Mouse (Mus musculus): ENCODE data around the gene Nek7.

Nek7 gene

GRCm38 (mm10) chr1:138619996-138620461, at the start of gene Nek7:
Gene Nek7 (minus strand): TSS chr1:138620141.
- DNase-seq (ENCODE audit: low spot score in 2 of 2): peak in 1 of 2 experiments; percentile 22

DNA sequence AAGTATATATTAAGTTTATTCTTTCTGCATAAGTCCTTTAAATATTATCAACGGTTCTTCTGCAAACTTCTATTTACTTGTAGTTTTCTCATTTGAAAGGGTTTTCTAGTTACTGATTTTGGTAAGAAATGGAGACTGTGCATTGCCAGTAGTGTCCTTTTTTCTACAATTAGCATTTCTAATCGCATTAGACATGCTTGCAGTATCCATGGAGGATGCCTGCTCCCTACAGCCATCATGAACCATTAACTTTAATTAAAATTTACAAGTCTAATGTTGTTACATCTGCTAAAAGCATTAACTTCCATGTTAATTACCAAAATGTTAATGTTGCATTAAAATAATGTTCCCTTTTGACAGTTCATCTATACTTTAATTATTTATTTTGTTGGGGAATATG, 42.4 kb upstream of the Nek7 start:
- DNase-seq (ENCODE audit: low spot score in 2 of 2): no peak

DNA sequence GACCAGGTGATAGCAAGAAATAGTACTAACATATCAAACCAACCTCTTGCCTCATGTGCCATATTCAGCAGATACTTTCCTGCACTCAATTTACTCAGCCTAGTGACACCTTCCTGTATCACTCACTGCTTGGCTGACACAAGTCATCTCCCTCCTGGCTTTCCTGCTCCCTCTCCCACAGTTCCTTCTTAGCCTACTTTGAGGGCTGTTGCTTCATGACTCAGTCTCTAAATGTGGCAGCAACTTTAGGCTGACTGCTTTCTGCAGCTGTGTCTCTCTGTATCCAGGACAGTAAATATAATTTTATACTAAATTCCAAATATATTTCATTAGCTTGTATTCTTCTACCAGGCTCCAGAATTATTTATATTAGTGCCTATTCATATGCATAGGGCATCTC, 34.3 kb upstream of the Nek7 start:
- no peak for DNase-seq (ENCODE audit: low spot score in 2 of 2)

DNA sequence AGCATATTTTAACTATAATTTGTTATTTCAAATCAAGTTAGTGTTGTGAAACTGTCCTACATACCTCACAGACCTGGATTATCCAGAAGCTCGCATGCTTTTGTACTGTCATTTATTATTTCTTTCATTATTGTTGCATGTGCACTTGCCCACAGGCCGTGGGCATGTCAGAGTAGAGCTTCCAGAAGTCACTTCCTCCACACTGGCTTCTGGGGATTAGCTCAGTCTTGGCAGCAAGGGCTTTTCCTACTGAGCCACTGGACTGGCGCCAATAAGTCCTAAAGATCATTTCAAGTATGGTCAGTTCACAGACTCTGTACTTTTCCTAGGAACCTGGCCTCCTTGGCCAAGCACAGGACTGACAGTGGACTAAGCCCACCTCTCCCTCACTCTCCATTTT, 25.1 kb upstream of the Nek7 start:
- peak; percentile 24 to 59 for DNase-seq (ENCODE audit: low spot score in 2 of 2)

DNA sequence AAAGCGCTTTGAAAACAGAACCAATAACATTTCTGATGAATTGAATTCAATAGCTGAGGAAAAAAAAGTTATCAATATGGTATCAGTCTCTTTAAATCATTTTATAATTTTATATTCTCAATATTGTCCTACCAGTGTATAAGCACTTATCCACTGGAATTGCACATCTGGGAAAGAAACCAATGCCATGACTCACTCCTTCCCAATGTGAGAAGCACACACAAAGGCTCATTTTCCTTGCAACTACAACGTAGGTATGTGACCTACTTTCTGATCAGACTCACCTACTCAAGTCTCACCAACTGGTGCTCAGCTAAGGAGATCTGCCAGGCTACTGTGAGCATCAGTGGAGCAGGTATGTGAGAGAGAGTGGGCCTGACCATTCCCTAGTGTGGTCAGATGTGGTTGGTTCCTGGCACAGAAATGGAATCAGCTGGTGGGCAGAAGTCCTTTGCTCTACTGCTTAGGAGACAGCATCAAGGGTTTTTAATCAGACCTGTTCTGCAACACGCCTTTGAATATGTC, 23.4 kb upstream of the Nek7 start:
- no peak for DNase-seq (ENCODE audit: low spot score in 2 of 2)

DNA sequence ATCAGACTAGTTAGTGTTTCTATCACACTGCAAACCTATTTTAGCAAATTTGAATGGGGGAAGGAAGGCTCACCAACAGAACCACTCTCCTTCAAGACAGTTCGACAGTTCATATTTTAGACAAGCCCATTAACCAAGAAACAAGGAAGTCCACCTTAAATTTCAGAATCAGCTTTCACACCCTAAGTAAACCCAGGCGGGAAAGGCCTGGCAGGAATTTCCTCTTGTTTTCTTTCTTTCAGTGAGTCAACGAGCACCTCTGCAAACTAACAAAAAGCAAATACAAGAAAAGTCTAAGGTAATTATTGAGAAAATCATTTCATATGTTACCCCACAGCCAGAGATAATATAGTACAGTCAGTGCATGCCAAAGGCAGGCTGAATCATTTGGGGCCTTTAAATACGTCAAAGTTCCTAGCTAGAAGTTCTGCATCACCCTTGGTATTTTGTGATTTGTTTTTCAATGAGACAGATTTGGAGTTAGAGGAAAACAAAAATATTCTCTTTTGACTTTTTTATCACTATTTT, 21.1 kb upstream of the Nek7 start:
- DNase-seq (ENCODE audit: low spot score in 2 of 2): no peak

GRCm38 (mm10) chr1:138637850-138638249, 17.9 kb upstream of the Nek7 start:
- no peak for DNase-seq (ENCODE audit: low spot score in 2 of 2)

GRCm38 (mm10) chr1:138634561-138634960, 14.6 kb upstream of the Nek7 start:
- DNase-seq (ENCODE audit: low spot score in 2 of 2): no peak

GRCm38 (mm10) chr1:138628919-138629318, 9.0 kb upstream of the Nek7 start:
- DNase-seq (ENCODE audit: low spot score in 2 of 2): no peak

DNA sequence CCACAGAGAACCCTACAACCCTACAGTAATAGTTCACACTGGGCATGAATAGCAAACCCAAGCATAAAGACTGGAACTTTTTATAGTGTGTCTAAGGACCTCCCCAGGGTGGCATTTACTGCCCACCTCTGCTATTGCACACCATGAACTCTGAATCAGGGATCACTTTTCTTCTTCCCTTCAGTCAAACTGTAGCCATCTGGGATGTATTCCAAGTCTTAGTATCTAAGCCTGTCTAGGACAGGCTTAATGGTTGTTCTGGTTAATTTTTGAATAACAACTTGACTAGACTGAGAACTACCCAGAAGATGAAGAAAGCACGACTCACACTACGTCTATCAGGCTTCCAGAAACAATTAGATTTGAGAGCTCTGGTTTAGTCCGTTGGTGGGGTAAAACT, 8.5 kb upstream of the Nek7 start:
- no peak for DNase-seq (ENCODE audit: low spot score in 2 of 2)

DNA sequence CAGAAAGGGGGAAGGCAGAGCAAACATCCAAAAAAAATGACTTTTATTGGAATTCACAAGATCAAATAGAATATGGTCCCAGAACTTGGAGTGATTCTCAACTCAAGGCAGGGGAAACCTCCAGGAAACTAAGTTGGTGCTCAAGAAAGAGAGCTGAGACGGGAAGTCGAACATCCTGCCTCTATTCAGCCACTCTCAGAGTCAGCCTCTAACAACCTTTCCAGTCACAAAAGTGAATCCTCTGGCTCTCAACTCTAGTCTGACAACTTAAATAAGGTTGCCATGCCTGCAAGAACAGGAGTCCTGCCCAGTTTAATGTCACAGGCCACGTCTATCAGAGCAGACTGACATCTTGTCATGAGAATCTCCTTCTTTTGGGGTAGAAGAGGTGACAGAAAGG, 7.9 kb upstream of the Nek7 start:
- DNase-seq (ENCODE audit: low spot score in 2 of 2): no peak

- no peak for DNase-seq (ENCODE audit: low spot score in 2 of 2)
Observed at GRCm38 (mm10) chr1:138626288-138626687, 6.3 kb upstream of the Nek7 start.

- DNase-seq (ENCODE audit: low spot score in 2 of 2): no peak
Observed at GRCm38 (mm10) chr1:138623870-138624269, 3.9 kb upstream of the Nek7 start.

DNA sequence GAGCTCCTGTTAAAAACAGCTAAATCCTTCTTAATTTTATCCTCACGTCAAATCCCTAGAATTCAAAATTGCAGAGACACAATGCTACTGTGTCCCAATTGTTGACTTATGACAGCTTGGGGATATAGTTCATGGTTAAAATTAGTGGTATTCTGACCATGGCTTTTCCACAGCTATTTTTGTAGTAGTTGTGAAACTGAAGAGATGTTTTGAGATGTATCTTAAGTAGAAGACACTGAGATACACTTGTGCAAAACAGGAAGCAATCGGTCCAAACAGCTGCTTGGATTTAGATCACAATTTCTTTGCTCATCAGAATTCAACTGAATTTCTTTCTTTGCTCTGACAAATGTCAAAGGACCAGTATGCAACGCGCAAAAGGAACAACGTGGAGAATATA, 2.9 kb upstream of the Nek7 start:
- no peak for DNase-seq (ENCODE audit: low spot score in 2 of 2)

DNA sequence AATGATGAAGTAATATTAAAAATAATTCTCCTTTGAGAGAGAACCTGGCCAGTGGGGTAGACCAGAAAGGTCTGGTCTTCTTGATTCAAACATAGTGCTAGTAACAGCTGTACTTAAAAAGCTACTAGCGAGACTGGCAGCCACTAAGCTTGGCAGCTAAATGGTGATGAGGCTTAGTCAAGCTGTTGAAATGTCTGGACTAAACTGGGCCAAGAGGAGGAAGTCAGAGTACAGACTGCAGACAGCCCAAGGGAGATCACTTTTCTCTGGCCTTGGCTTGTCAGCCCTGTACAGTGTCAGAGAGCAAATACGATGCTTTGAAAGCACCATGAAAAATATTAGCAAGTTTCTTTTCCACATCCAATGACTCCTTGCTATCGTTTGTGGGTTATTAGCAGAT, 2.5 kb upstream of the Nek7 start:
- no peak for DNase-seq (ENCODE audit: low spot score in 2 of 2)

GRCm38 (mm10) chr1:138619114-138619971, 598 bp downstream of the Nek7 start:
- DNase-seq (ENCODE audit: low spot score in 2 of 2): peak; percentile 97

DNA sequence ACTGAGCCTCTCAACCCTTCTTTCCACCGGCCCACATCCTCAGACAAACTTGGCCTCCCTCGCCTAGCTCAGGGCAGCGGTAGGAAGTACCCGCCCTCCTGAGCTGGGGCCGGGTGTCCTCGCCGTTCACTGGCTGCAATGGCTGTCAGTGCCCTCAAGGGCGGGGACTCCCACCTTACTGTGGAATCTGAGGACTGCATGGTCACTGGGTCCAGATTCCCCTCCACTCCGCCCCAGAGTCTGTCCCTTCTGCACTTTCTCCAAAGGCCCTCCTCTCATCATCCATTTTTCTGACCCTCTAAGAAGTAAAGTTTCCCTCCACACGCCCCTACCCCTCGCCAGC, 2.0 kb downstream of the Nek7 start:
- peak; percentile 66 to 82 for DNase-seq (ENCODE audit: low spot score in 2 of 2)

DNA sequence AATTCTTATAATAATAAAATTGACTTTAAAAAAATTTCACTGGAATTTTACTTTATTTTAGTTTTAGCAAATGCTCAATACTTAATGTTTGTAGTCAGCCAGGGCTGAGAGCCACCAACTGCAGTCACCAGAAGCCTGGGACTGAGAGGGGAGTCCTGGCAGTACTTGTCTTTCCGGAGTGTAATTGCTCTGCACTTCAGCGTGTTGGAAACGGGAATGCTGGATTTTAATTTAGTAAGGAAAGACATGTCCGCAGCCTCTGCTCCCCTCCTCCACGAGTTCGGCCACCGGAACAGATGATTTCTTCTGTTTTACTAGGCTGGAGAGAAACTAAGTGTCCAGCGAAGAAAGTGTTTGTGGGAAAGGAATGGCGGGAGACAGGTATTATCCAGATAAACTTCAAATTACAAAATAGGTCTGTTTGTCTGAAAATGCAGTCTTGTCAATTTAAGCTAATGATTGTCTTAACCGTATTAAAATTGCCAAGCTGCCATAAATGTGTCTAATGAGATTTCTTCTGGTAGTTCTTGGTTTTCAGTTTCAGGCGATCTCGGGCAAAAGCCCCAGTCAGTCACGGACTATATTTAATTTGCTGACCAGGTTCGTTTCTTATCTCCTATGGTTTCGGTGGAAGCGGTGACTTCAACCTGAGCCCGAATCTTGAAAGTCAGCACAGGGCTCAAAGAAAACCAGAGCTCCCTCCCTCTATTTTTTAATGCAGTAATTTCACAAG, 2.5 kb downstream of the Nek7 start:
- DNase-seq (ENCODE audit: low spot score in 2 of 2): no peak

DNA sequence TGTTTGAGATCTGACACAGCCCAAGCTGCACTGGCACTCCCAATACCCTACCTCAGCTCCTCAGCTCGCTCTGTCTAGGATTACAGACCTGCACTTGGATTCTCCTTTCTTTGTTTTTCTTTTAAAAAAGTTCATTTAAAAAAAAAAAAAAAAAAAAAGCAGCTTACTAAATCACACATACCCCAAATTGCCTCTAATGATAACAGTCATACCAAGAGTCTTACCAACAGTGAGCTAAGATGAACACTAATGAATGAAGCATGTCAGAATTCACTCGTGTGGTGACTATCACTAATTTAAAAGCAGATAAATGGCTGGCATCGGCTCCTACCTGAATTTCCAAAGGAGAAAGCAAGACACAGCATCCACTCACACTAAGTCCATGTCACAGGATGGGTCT, 4.6 kb downstream of the Nek7 start:
- DNase-seq (ENCODE audit: low spot score in 2 of 2): no peak

- no peak for DNase-seq (ENCODE audit: low spot score in 2 of 2)
Observed at GRCm38 (mm10) chr1:138614552-138615287, 5.2 kb downstream of the Nek7 start.

DNA sequence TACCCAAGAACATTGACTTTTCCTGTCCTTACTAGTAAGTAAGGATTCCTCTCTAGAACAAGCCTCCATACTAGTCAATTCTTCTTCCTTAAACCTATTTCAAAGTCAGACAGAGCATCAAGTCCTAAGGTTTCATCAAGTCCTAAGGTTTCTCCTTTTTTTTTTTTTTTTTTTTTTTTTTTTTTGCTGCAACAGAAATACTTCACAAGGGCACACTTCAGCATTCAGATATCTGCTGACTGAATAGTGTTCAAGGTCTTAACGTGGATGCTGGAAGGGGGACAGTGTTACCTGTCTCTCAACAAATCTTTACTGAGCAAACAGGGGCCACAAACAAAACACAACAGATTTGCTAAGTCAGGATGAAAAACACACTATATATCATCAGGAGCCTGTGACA, 7.8 kb downstream of the Nek7 start:
- no peak for DNase-seq (ENCODE audit: low spot score in 2 of 2)

DNA sequence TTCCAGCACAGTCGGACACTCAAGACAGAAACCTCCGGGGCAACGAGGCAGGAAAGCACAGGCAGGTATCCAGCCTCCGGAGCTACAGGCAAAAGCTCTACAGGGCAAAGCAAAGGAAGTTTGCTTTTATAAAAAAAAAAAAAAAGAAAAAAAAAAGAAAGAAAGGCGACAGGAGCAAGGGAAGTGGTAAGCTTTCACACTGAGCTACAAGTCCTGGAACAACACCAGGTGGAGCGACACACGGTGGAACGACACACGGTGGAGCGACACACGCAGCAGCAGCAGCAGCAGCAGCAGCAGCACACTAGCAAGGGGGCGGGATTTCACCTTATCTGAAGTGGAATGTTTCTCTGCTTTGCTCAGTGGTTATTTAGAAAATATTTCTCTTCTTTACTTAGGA, 10.8 kb downstream of the Nek7 start:
- DNase-seq (ENCODE audit: low spot score in 2 of 2): no peak

Measured in cerebellum, postnatal 4 days (tissue).